Mouse (Mus musculus) spleen, postnatal 4 days (tissue): ENCODE measurements around the gene Ankdd1b.

Experiments
- DNase-seq, 2 experiments: peaks; one replicate each; pipeline ENCODE4 v3.0.0; 2022; ENCODE audit warnings: low spot score in 2 of 2

Gene Ankdd1b

GRCm38 (mm10) chr13:96470957-96471356 is at the start of gene Ankdd1b:
Ankdd1b (minus strand) TSS chr13:96471198.
- DNase-seq: no peak

DNA sequence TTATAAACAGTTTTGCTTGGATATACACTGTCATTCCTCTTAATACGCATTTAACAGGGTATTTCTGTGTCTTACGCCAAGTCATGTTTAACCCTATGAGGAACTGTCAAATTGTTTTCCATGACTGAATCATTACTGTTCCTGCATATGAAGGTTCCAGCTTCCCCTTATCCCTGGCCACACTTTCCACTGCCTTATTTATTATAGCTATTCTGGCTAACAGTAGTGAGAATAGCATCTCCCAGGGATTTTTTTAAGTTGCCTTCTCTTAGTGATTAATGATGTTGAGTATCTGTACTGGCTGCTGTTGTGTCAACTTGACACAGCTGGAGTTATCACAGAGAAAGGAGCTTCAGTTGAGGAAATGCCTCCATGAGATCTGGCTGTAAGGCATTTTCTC is 46.3 kb upstream of the Ankdd1b start:
- no peak for DNase-seq

DNA sequence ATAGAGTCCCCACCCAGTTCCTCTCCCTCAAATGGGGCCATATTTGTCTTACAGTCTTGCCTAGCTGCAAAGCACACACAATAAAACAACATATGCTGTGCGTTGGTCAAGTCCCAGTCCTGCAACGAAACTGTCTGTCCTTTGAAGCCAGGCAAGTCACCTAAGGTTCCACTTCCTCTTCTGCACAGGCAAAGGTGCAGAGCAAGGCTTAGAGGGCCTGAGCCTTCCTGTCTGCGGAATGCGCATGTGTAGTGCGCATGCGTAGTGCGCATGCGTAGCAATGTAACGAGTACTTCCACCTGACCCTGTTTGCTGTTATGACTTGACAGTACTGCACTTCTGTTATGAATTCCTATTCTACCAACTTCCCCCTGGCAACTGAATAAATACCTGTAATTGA is 45.3 kb upstream of the Ankdd1b start:
- no peak for DNase-seq

DNA sequence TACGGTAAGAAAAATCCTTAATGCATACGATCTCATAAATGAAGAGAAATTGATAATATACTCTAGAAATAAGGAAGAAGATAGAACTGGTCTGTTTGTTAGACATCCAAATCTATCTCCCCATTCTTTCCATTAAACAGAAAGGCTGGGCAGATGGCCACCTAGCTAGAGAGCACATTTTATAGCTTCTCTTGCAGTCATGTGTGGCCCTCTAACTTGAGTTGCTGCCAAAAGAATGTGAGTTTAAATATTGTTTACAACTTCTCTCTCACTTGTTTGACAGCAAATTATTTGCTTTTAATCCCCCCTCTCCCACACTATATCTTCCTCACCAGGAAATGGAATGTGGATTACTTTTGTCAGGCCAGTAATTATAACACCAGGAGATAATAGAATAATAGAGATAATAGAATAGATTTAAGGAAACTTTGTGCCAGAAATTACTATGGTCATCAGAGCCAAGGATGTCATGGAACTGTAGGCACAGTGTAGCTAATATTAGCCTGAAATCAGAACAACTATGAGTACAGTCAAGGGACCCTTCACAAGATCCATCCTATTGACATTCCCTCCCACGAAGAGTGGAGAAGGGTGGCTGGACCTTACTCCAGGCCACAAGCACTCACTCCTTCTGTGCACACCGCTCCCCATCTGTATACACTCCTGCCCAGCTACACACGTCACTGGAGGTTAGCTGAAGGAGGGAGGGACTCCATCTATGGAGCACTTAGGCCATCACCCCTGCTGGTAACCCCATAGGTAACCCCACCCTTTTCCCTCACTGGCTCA is 43.4 kb upstream of the Ankdd1b start:
- no peak for DNase-seq

GRCm38 (mm10) chr13:96511893-96512292 is 40.9 kb upstream of the Ankdd1b start:
- DNase-seq: no peak

- DNase-seq: no peak
These were observed 40.3 kb upstream of the Ankdd1b start for GRCm38 (mm10) chr13:96511262-96511661.

DNA sequence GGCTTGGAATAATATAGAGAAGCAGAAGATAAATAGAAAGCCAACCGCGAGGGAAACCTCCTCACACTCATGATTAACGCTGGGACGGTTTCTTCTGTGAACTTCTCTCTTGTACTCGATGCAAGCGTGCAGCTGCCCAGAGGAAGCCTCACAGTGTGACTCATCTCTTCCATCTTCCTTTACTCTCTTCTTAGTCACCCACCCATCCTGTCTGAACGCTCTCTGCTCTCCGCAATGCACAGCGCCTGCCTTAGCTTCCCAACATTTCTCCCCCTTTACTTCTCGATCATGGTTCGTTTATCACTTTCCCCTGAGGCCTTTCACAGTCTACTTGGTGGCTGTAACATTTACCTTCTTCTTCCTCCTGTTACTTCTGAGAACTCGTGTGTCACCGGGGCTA is 39.6 kb upstream of the Ankdd1b start:
- DNase-seq: no peak

GRCm38 (mm10) chr13:96507541-96507940 is 36.5 kb upstream of the Ankdd1b start:
- no peak for DNase-seq

- no peak for DNase-seq
These were observed 35.3 kb upstream of the Ankdd1b start for GRCm38 (mm10) chr13:96506313-96506712.

- DNase-seq: no peak
These were observed 34.7 kb upstream of the Ankdd1b start for GRCm38 (mm10) chr13:96505661-96506060.

DNA sequence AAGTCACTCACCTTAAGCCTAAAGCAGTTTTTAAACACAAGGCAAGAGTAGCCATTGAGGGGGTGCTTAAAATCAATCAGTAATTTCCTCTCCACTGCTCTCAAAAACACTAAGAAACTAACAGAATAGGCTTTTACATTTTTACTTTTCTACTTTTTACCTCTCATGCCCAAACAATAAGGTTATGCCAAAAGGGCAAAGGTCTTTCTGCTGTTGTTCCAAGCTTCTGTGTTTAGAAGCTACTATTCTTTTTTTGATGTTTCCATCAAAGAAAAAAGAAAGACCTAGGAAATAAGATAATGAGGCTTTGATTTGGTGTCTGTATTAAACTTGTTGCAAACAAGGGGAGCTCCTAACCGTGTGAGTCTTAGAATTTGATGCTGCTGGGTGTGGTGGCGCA is 28.9 kb upstream of the Ankdd1b start:
- DNase-seq: no peak

DNA sequence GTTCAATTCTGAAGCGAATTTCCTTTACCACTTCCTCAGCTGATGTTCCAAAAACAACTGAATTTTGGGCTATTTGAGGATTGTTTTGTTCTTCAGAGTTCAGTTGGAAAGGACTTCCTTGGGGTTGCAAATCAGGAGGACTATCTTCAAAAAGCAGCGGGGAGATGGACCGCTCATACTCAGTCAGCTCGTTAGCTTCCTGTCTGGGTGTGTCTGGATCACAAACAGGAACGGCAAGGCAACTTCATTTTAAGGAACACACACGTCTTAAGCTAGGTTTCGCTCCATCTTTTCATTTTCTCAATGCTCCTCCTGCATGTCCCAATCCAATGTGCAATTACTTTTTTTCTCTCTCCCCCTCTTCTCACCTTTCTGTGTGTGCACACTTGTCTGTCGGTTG is 25.6 kb upstream of the Ankdd1b start:
- DNase-seq: no peak

DNA sequence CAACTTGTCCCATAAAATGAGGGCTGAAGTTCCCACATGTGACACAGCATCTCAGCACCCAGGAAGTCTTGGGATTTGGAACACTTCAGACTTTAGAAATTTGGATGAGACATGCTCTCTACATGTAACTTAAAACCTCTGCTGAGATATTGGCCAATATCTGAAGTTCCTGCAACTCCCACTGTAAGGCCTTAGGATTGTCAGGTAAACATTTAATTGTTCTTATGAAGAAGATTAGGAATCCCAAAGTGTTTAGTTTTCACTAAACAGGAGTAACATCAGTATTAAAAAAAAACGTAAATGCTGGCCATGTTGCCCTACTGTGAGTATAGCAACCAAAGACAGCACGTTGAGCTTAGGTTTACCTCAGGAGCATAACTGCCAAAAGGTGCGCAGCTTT is 19.4 kb upstream of the Ankdd1b start, which contains the start of gene Gm17622:
Gene Gm17622 (plus strand): TSS at position 301 of the 400 bp plus-strand sequence.
- DNase-seq: no peak

DNA sequence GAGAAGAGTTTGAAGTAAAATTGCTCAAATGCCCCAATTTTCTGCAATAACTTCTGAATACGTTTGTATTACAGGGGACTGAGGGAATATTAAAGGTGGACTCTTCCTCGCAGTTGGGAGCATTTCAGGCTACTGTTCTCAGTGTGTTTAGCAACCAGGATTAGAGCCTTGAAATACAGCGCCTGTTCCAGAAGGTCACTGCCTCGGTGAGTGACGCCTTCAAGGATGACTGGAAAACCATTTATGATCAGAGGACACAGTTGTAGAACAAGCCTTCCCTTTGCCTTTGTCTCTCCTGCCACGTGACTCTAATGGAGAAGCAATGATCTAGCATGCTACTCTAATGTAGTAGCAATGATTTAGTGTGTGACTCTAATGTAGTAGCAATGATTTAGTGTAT is 17.0 kb upstream of the Ankdd1b start:
- DNase-seq: no peak

- DNase-seq: no peak
These were observed 16.2 kb upstream of the Ankdd1b start for GRCm38 (mm10) chr13:96487230-96487629.

DNA sequence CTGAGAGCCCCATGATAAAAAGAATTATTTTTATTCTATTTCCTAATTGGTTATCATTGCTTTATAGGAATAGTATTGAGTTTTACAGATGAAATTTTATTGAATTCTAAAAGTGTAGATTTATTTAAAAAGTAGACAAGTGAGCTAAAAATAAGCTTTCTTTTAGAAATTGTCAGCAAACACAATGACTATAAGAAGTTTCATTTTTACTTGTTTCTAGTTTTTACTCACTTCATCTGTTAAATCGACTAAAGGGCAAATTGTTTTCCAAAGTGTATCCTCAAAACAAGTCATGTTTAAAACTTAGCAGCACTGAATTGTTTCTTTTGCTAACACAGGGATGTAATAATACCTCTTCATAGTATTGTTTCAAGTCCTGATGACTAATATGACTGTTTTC is 8.0 kb upstream of the Ankdd1b start:
- no peak for DNase-seq

DNA sequence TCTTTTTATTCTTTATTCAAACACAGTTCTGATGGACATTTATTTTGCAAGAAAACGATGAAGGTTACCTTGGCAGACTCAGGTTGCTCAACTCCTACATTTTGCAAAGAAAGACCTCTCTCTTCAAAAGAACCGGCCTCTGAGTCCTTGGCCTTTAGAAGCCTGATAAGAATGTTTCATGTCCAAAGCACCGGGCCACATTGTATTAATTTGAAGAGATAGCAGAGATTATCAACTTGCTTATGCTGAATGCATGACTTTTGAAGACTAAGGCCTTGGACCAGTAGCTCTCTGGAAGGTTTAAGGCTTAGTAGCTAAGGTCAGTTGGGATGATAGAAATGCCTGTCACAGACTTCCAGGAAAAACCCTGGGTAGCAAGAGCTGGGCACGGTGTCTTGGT is 6.2 kb upstream of the Ankdd1b start:
- no peak for DNase-seq

- DNase-seq: no peak
These were observed 442 bp downstream of the Ankdd1b start for GRCm38 (mm10) chr13:96470556-96470955.

DNA sequence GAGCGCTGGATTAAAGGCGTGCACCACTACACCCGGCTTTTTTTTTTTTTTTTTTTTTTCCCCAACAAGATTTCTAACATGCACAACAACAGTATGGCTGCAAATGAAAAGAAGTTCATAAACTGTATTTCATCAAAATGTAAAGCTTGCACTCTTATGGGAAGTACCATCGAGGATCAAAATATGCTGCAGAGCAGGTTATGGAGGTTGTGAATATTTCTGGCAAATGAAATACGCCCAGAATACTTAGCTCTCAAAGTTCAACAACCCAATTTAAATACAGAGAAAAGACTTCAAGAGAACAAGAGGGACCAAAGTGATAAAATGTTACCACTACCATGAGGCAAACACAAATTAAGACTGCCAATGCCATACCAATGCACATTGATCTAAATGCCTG is 2.3 kb downstream of the Ankdd1b start:
- no peak for DNase-seq

DNA sequence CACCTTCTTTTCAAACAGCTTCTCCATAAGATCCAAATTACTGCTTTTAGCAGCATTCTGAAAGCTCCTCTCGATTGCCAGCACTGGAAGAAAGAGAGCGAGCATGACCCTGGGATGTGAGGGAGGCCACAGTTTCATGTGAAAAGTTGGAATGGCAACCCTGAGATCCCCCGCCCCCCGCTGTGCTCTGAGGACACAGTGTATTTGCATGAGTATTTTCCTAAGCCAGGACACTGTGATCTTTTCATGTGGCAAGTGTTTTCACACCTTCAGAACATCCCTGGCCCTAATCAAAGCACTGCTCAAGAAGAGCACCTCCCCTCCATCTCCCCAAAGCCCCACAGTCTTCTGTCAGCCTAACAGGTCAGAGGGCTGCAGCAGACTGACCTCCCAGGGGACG is 5.7 kb downstream of the Ankdd1b start:
- DNase-seq: no peak

GRCm38 (mm10) chr13:96462644-96463043 is 8.4 kb downstream of the Ankdd1b start:
- DNase-seq: no peak

DNA sequence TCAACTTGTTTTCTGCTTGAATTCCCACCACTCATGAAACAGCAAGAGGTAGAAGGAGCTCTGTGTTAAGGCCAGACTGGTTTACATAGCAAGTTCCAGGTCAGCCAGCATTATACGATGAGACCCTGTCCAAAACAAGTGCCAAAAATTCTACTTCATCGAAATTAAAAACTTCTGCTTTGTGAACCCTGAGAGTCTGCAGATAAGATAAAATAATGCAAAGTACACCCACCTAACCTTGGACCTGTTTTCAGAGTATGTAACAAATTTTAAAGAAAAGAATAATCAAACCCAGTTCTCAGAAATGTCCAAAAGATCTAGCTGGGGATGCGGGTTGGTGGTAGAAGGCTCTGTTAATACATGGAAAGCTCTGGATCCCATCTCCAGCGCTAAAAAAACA is 12.4 kb downstream of the Ankdd1b start:
- DNase-seq: no peak

DNA sequence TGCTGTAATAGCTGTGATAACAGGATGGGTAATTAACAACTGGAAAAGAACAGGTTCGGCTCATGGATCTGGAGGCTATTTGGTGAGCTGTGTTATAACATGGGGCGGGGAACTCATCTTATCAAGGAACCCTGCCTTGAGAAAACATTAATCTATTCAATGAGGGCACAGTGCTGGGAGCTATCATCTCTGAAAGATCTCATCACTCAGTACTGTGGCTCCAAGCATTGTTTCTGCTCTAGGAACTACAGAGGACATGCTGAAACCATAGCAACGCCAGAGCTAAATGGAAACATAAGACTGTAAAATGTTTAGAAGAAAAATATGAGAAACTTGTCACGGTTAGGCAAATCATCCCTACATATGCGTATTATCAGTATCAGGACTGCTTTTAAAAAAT is 13.0 kb downstream of the Ankdd1b start:
- DNase-seq: no peak

DNA sequence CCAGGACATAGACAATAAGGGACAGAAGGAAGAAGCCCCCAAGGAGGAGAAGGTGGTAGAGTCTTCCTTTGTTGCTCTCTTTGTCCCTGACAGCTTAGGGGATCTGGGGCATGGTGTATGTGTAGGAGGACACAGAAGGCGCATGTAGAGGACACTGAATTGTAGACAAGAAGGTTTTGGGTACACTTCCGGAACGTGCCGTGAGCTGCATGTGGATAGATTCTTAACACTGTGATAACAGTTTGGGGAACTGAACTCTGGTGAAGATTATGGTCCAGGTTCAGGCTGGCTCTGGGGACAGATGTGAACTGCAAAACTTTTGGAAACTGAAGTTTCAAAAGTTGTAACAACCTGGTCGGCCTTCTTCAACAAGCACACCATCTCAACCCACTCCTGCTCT is 13.4 kb downstream of the Ankdd1b start:
- no peak for DNase-seq
